Mouse (Mus musculus): Measurements from ENCODE around the gene Sarnp. TPM values are rescaled to one million over a fixed set of nuclear protein-coding genes. Genes with fewer than 3 reads are reported as not detected.

The Sarnp gene
- polyA plus RNA-seq, 1 experiment from 2014 or later, result 203 TPM

DNA sequence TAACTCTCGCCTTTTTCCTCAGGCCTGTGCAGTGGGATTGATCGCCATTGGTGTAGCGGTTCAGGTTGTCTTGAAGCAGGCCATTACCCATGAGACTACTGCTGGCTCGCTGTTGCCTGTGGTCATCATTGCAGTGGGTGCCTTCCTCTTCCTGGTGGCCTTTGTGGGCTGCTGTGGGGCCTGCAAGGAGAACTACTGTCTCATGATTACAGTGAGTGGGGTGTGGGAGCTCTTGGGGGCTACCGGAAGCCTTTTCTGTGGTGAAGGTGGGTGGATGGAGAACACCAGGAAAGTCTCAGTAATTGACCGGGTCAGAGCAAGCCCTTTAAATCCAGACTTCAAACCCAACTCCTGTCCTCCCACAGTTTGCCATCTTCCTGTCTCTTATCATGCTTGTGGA lies 94.3 kb downstream of the Sarnp start:
- no peak overlapping the region for H3K27ac ChIP-seq
- H3K36me3 ChIP-seq, result no peaks in the 10 kb centered on the region
- H3K4me3 ChIP-seq (replicated peaks), result no peak overlapping the region
- H3K4me1 ChIP-seq (replicated peaks), result peaks cover 19% of the 10 kb centered on the region
- no peak overlapping the region for H3K9ac ChIP-seq (replicated peaks)
- peak overlapping the region; percentile 86 for H3K4me2 ChIP-seq (replicated peaks)
- H3K27me3 ChIP-seq, result peaks cover 15% of the 10 kb centered on the region
- 95% methylated on average over 6 of the region's 6 CpGs for WGBS
- ATAC-seq, result no peak
- no peaks in the 10 kb centered on the region for H3K9me3 ChIP-seq

DNA sequence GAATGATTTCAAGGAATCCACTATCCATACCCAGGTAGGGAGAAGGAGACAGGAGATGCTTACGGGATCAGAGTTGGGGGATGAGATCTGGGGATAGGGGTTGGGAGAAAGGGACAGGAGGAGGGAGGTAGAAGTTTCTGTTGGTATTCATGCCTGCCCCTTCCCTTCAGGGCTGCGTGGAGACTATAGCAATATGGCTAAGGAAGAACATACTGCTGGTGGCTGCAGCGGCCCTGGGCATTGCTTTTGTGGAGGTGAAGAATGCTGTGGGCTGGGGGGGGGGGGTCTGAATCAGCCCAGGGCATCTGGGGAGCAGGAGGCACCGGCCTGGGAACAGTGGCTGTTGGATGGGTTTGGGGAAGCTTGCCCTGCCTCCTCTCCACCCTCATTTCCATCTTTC lies 95.1 kb downstream of the Sarnp start:
- Histone ChIP-seq H3K27me3 (peaks cover 15% of the 10 kb centered on the region), H3K27ac (no peak overlapping the region), H3K9ac (replicated peaks) (no peak overlapping the region), H3K4me1 (replicated peaks) (peaks cover 19% of the 10 kb centered on the region), H3K4me3 (replicated peaks) (no peak overlapping the region), H3K9me3 (no peaks in the 10 kb centered on the region), H3K36me3 (peaks cover 1% of the 10 kb centered on the region; the same call in 1 of the 2 replicates), H3K4me2 (replicated peaks) (no peak overlapping the region)
- 89% methylated on average over 4 of the region's 4 CpGs for WGBS
- no peak for ATAC-seq

DNA sequence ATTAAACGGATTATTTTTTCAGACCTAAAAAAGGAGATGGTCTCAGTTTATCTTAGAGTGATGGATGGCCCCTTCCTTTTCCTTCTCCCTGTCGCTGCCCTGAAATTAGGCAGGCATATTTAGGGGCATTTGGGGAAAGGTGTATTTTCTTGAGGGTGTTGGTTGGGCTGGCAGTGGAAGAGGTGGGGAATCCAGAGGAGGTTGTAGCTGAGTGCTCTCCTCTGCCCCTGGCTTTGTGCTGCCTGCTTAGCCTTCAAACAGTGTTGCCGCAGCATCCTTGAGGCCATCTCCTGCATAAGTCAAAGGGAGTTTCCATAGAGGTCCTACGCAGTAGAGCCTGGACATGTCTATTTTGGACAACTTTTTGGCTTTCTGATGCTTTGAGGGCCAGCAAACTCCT lies 95.7 kb downstream of the Sarnp start:
- Histone ChIP-seq H3K4me2 (replicated peaks) (no peak overlapping the region), H3K27me3 (peaks cover 13% of the 10 kb centered on the region), H3K36me3 (peaks cover 7% of the 10 kb centered on the region), H3K27ac (peak overlapping the region; percentile 25; the same call in 1 of the 2 replicates), H3K9ac (replicated peaks) (no peak overlapping the region), H3K4me1 (replicated peaks) (peaks cover 19% of the 10 kb centered on the region), H3K9me3 (no peaks in the 10 kb centered on the region), H3K4me3 (replicated peaks) (no peak overlapping the region)
- ATAC-seq, result no peak
- WGBS, result 84% methylated on average over 4 of the region's 4 CpGs

GRCm38 (mm10) chr10:128913219-128913618 lies 96.1 kb downstream of the Sarnp start:
- H3K9me3 ChIP-seq, result no peaks in the 10 kb centered on the region
- peak overlapping the region; percentile 25; the same call in 1 of the 2 replicates for H3K27ac ChIP-seq
- peaks cover 11% of the 10 kb centered on the region for H3K36me3 ChIP-seq
- peaks cover 21% of the 10 kb centered on the region for H3K4me1 ChIP-seq (replicated peaks)
- 9% methylated on average over 5 of the region's 5 CpGs for WGBS
- no peak overlapping the region for H3K4me3 ChIP-seq (replicated peaks)
- H3K27me3 ChIP-seq, result peaks cover 9% of the 10 kb centered on the region
- peak; percentile 9; the same call in 1 of the 2 replicates for ATAC-seq
- H3K4me2 ChIP-seq (replicated peaks), result no peak overlapping the region
- H3K9ac ChIP-seq (replicated peaks), result no peak overlapping the region

- no peak overlapping the region for H3K27ac ChIP-seq
- peaks cover 14% of the 10 kb centered on the region for H3K36me3 ChIP-seq
- peaks cover 6% of the 10 kb centered on the region; the same call in 1 of the 2 replicates for H3K27me3 ChIP-seq
- no peak overlapping the region for H3K9ac ChIP-seq (replicated peaks)
- H3K4me2 ChIP-seq (replicated peaks), result no peak overlapping the region
- peaks cover 26% of the 10 kb centered on the region for H3K4me1 ChIP-seq (replicated peaks)
- ATAC-seq, result peak; percentile 5; the same call in 1 of the 2 replicates
- no peaks in the 10 kb centered on the region for H3K9me3 ChIP-seq
- H3K4me3 ChIP-seq (replicated peaks), result no peak overlapping the region
- WGBS, result 81% methylated on average over 12 of the region's 12 CpGs
Observed at GRCm38 (mm10) chr10:128913696-128914095, 96.6 kb downstream of the Sarnp start.

- Histone ChIP-seq H3K27ac (no peak overlapping the region), H3K36me3 (peaks cover 14% of the 10 kb centered on the region), H3K9ac (replicated peaks) (no peak overlapping the region), H3K9me3 (no peaks in the 10 kb centered on the region), H3K4me2 (replicated peaks) (no peak overlapping the region), H3K4me3 (replicated peaks) (no peak overlapping the region), H3K27me3 (no peaks in the 10 kb centered on the region; the same call in 1 of the 2 replicates), H3K4me1 (replicated peaks) (peaks cover 32% of the 10 kb centered on the region)
- no peak for ATAC-seq
- 88% methylated on average over 2 of the region's 2 CpGs for WGBS
Observed at GRCm38 (mm10) chr10:128915550-128915949, 98.4 kb downstream of the Sarnp start.

DNA sequence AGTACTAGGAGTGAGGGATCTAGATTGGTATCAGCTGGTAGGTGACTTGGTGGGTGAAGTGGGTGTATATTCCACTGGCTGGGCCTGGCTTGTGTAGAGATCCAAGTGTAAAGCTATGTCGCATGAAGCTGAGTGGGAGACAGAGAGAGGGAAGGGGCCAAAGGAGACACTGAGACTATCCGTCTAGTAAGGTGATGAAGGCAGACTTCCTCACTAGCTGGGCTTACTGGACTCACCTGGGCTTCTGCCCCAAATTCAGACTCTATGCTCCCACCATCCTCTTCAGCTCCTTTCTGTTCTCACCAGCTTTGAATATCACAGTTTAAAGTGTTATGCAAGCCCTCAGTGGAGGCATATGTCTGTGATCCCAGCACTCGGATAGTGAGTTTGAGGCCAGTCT lies 99.5 kb downstream of the Sarnp start:
- Histone ChIP-seq H3K27ac (no peak overlapping the region), H3K4me2 (replicated peaks) (no peak overlapping the region), H3K4me1 (replicated peaks) (peaks cover 25% of the 10 kb centered on the region), H3K9me3 (no peaks in the 10 kb centered on the region), H3K36me3 (peaks cover 14% of the 10 kb centered on the region), H3K4me3 (replicated peaks) (no peak overlapping the region), H3K27me3 (no peaks in the 10 kb centered on the region; the same call in 1 of the 2 replicates), H3K9ac (replicated peaks) (no peak overlapping the region)
- WGBS, result 94% methylated on average over 3 of the region's 3 CpGs
- no peak for ATAC-seq

- no peak overlapping the region for H3K27ac ChIP-seq
- H3K4me2 ChIP-seq (replicated peaks), result no peak overlapping the region
- no peak overlapping the region for H3K4me3 ChIP-seq (replicated peaks)
- H3K4me1 ChIP-seq (replicated peaks), result peaks cover 33% of the 10 kb centered on the region
- H3K9me3 ChIP-seq, result no peaks in the 10 kb centered on the region
- H3K36me3 ChIP-seq, result peaks cover 14% of the 10 kb centered on the region
- no peak overlapping the region for H3K9ac ChIP-seq (replicated peaks)
- ATAC-seq, result no peak
- WGBS, result 88% methylated on average over 6 of the region's 6 CpGs
- H3K27me3 ChIP-seq, result no peaks in the 10 kb centered on the region
Observed at GRCm38 (mm10) chr10:128917400-128917799, 100.3 kb downstream of the Sarnp start.

- H3K4me1 ChIP-seq (replicated peaks), result peaks cover 38% of the 10 kb centered on the region
Observed at GRCm38 (mm10) chr10:128918246-128918645, 101.1 kb downstream of the Sarnp start.

GRCm38 (mm10) chr10:128919203-128919631 lies 102.1 kb downstream of the Sarnp start:
- WGBS, result 7% methylated on average over 6 of the region's 6 CpGs
- no peak overlapping the region for H3K9ac ChIP-seq (replicated peaks)
- H3K4me2 ChIP-seq (replicated peaks), result no peak overlapping the region
- no peaks in the 10 kb centered on the region for H3K27me3 ChIP-seq
- H3K4me3 ChIP-seq (replicated peaks), result no peak overlapping the region
- peaks cover 45% of the 10 kb centered on the region for H3K4me1 ChIP-seq (replicated peaks)
- H3K27ac ChIP-seq, result peak overlapping the region; percentile 47
- peaks cover 14% of the 10 kb centered on the region for H3K36me3 ChIP-seq
- no peaks in the 10 kb centered on the region for H3K9me3 ChIP-seq
- no peak for ATAC-seq

More at GRCm38 (mm10) chr10:128918246-128918645, 101.1 kb downstream of the Sarnp start:
- no peak for ATAC-seq
- Histone ChIP-seq H3K36me3 (peaks cover 14% of the 10 kb centered on the region), H3K9ac (replicated peaks) (no peak overlapping the region), H3K4me3 (replicated peaks) (no peak overlapping the region), H3K4me2 (replicated peaks) (no peak overlapping the region), H3K27ac (0 out of 2 replicates have a peak overlapping the region, but pooled peaks have one; percentile 19), H3K9me3 (no peaks in the 10 kb centered on the region), H3K27me3 (no peaks in the 10 kb centered on the region)
- 71% methylated on average over 7 of the region's 7 CpGs for WGBS

DNA sequence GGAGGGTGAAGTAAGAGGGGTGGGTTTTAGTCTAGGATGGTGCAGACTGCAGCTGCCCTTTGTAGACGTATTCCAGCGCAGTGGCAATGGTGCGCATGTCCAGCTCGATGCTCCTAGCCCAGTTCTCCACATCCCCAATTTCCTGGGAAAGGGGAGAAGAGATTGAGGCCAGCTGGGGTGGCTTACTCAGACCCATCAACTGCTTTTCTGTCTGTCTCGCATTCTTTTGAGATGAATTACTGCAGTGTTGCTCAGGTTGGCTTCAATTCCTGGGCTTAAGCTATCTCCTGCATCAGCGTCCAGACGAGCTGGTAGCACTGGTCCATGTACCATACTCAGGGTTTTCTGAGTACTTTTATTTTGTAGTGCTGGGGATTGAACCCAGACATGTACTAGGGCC lies 102.8 kb downstream of the Sarnp start:
- Histone ChIP-seq H3K36me3 (peaks cover 14% of the 10 kb centered on the region), H3K9me3 (no peaks in the 10 kb centered on the region), H3K4me2 (replicated peaks) (no peak overlapping the region), H3K4me1 (replicated peaks) (peaks cover 46% of the 10 kb centered on the region), H3K4me3 (replicated peaks) (no peak overlapping the region), H3K27ac (peak overlapping the region; percentile 47; the same call in 1 of the 2 replicates), H3K9ac (replicated peaks) (no peak overlapping the region; the same call in 1 of the 2 replicates), H3K27me3 (no peaks in the 10 kb centered on the region)
- ATAC-seq, result no peak
- 82% methylated on average over 7 of the region's 7 CpGs for WGBS

GRCm38 (mm10) chr10:128920736-128921161 lies 103.6 kb downstream of the Sarnp start:
- no peak overlapping the region for H3K4me3 ChIP-seq (replicated peaks)
- ATAC-seq, result no peak
- H3K4me2 ChIP-seq (replicated peaks), result no peak overlapping the region
- H3K4me1 ChIP-seq (replicated peaks), result peaks cover 46% of the 10 kb centered on the region
- H3K9ac ChIP-seq (replicated peaks), result no peak overlapping the region
- no peaks in the 10 kb centered on the region for H3K27me3 ChIP-seq
- H3K9me3 ChIP-seq, result no peaks in the 10 kb centered on the region
- H3K36me3 ChIP-seq, result peaks cover 14% of the 10 kb centered on the region
- 86% methylated on average over 3 of the region's 3 CpGs for WGBS
- no peak overlapping the region for H3K27ac ChIP-seq

- H3K9ac ChIP-seq (replicated peaks), result no peak overlapping the region
- WGBS, result 65% methylated on average over 1 of the region's 1 CpGs
Observed at GRCm38 (mm10) chr10:128921251-128921650, 104.1 kb downstream of the Sarnp start.

More at GRCm38 (mm10) chr10:128921251-128921650, 104.1 kb downstream of the Sarnp start:
- H3K4me2 ChIP-seq (replicated peaks), result no peak overlapping the region
- H3K27me3 ChIP-seq, result no peaks in the 10 kb centered on the region; the same call in 1 of the 2 replicates
- H3K27ac ChIP-seq, result no peak overlapping the region
- H3K4me3 ChIP-seq (replicated peaks), result no peak overlapping the region
- H3K36me3 ChIP-seq, result peaks cover 14% of the 10 kb centered on the region
- no peak for ATAC-seq
- H3K9me3 ChIP-seq, result no peaks in the 10 kb centered on the region
- H3K4me1 ChIP-seq (replicated peaks), result peaks cover 46% of the 10 kb centered on the region
